Mouse (Mus musculus) embryo, embryonic 10.5 days (tissue): ENCODE measurements around the gene Shmt2.

Source experiments
- DNase-seq: peaks from one replicate; pipeline ENCODE4 v3.0.0-alpha.2; 2015; ENCODE audit warnings: low spot score

The Shmt2 gene

GRCm38 (mm10) chr10:127476541-127476940 lies 45.7 kb downstream of the Shmt2 start:
- DNase-seq: no peak

- no peak for DNase-seq
These were observed 47.1 kb downstream of the Shmt2 start for GRCm38 (mm10) chr10:127475175-127475574.

- no peak for DNase-seq
These were observed 49.5 kb downstream of the Shmt2 start for GRCm38 (mm10) chr10:127472722-127473121.

GRCm38 (mm10) chr10:127471281-127471988 lies 50.8 kb downstream of the Shmt2 start:
- no peak for DNase-seq
